Mouse (Mus musculus) lung, adult 2 months (tissue): Measurements from ENCODE around the gene Gpx4.

Experiments
- CTCF ChIP-seq: fragments of 200-500 bp; IDR thresholded peaks from 2 replicates; pipeline ENCODE4 v1.5.1; 2011; ENCODE audit warnings: mild to moderate bottlenecking, low read length, control low read depth; ENCODE audit not compliant: insufficient read depth
- POLR2A ChIP-seq: fragments of 200-500 bp; IDR thresholded peaks from 2 replicates; pipeline ENCODE4 v1.6.1; 2011; ENCODE audit warnings: low read depth, mild to moderate bottlenecking, control low read depth, low read length, borderline replicate concordance; ENCODE audit errors: extremely low read depth

- TF ChIP-seq CTCF (no peak), POLR2A (no peak)
Observed at GRCm38 (mm10) chr10:80050244-80050643, 3.3 kb downstream of the Gpx4 start.
